Mouse (Mus musculus): ENCODE measurements around the gene Adam33.
"Not testable (repeated sequence)": the region's sequence is repeated elsewhere in the genome, so short reads cannot be mapped to it uniquely, and the experiment has no call there.

Gene Adam33

DNA sequence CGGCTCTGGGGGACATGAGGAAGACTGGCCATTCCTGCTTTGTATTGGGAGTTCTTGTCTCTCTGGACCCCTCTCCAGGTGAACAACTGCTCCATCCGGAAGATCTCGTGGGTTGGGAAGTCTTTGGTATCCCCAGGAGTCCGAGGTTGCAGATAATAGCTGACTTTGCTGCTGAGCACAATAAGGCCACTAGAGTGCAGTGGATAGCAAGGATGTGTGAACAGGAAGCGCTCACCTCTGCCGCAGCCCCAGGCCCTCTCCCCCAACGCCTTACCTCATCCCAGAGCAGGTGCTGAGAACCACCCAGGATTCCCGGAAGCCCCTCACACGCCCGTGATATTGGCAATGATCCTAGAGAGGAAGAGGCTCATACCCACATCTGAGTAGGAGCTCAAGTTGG is 7.4 kb downstream of the Adam33 start:
- peak in 1 of 2 experiments; percentile 49 for DNase-seq

DNA sequence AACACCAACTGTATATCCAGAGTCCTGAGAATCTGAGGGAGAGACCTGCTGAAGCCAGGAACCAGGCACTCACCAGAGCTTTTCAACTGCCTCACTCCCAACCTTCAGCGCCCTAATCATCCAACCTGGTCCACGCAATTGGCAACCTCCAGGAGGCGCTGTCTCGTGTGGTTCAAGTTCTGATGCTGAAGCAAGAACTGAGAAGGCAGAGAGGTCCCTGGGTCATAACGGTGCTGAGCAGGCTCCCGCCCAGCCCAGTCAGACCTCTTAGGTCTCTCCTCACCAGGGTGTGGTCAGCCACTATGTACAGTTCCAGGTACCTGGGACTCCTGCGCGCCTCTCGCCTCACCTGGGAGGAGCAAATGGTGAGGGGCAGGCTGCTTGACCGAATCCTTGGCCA is 8.0 kb downstream of the Adam33 start:
- peak; percentile 29 to 77 for DNase-seq

DNA sequence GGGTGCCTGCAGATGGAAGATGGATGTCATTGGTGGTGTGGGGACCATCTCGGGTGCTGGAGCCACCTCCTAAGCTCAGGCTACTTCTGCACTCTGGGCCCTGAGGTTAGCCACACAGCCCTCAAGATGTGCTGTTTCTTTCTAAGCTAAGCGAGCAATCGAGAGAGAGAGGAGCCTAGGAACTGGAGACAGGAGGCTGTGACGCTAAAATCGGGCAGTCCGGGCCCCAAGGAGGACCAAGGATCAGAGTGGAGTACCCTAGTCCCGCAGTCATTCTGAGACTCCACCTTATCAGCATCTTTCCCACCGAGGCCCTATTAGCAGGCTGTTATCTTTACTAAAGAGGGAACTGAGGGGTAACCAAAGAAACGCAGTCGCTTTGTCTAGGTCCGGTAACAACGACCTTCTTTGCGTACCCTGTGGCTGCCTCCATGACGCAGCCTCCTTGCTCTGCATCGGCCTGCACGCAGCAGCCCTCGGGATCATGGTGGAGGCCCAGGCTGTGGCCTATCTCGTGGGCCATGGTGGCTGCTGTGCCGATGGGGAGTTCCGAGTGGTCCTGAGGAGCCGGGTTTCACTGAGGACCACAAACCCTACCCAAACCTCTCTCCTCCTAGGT is 8.9 kb downstream of the Adam33 start:
- no peak for DNase-seq

DNA sequence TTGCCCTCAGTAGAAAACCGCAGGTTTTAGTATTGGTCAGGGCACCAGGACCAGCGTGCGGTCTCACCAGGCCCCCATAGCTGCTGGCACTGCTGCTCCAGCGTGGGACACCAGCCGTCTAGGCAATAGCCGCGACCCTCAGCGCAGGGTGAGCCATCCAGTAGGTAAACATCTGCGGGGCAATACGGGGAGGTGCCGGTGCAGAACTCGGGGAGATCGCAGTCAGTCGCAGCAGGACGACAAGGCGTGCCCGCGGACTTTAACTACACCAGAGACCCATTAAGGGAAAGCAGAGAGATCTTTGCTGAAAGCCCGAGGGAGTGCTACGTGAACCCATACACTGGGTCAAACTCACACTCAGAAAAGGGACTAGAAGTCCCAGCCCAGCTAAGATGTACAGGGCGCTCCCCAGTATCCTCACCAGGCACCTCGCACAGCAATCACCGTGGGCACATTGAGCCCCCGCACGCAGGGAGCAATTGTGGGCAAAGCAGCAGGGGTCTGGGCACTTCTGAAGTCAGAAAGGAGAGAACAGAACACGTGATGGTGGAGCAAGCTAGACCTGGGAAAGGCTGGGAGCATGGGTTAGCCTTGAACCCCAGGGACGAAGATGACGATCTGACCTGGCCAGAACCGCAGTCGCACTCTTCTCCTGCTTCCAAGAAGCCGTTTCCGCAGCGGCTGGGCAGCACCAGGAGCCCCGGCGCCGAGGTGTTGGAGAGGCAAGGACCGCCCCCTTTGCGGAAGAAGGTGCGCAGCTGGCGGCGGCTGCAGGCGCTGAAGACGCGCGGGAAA is 9.6 kb downstream of the Adam33 start:
- peak in 1 of 2 experiments; percentile 28 for DNase-seq

DNA sequence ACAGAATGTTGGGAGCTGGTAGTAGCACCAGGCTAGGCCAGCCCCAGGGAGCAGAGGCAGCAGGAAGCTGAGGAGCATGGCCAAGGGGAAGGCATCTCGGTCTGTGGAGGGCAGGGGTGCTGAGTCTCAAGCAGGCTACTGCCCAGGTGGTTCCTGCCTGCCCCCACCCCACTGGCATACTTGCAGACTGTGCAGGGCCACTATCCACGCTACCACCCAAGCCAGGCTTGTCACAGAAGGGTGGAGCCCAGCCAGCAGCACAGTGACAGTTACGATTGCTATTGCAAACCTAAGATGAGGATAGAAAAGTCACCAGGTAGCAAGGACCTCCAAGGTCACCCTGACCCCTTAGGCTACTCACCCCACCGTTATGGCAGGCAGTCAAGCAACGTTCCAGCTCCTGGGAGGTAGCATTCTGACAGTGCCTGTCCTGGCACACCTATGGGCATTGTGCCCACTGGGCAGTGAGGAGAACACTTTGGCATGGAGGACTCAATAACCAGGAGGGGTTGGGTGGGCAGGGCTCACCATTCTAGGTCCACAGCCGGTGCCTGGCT is 10.7 kb downstream of the Adam33 start:
- DNase-seq = no peak

DNA sequence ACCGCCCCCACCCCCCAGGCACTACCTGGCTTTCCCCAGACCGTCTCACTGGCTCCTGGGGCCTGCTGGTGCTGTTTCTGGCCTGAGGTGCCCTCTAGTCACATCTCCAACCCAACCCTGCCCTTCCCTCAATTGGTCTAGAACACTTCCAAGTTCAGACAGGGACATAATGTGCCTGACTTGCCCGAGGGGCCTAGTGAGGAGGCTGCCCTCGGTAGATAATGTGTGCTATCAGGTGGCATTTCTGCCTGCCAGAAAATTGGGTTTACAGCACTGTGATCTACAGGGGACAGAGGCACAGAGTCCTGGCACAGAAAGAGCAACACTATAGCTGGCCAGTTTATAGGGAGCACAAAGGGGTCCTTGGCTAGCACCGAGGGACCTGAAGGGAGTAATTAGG is 11.6 kb downstream of the Adam33 start:
- no peak for DNase-seq

DNA sequence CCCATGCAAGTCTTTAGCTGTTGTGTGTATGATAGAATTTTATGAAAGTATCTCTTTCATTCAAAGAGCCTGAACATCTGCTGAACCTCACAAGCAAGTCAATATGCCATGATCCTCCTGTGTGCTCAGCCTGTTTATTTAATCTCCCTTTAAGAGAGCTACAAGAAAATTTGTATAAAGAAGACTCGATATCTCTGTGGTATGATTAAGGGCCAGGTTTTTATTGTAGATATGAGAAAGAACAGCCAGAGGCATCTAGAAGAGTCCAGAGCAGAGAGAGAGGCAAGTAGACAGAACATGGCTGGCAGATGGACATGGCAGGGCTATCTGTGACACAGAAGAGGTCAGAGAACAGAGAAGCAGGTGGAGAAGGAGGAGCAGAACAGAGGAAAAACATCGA is 17.6 kb downstream of the Adam33 start:
- no peak for DNase-seq

DNA sequence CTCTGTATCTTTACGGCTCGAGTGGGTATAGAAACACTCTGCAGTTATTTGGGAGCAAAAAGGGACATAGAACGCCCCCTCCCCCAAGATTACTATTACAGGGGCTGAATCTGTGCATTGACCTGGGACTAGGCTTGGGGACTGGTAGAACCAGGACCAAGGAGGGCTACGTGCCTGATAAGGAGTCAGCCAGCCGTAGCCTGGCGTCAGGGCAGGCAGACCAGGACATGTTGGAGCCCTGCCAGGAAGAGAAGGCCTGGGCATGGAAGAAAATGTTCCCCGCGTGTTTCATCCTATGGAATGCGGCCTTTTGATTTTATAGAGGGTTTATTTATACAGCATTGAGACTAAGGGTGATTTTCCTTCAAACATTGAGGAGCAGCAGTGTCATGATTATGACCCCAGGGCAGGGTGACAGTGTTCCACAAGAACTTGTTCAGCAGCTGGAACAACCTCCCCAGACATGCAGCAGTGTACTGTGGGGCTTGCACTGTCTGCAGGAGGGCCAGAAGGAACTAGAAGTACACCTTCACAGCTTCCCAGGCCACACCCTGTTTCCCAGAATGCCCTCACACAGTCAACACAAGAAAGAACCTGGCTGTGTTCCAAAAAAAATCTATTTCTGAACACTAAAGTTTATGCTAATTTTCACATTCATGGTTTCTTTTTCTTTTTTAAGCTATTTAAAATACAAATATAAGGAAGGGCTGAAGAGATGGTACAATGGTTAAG is 18.5 kb downstream of the Adam33 start:
- DNase-seq = peak; percentile 30 to 45

DNA sequence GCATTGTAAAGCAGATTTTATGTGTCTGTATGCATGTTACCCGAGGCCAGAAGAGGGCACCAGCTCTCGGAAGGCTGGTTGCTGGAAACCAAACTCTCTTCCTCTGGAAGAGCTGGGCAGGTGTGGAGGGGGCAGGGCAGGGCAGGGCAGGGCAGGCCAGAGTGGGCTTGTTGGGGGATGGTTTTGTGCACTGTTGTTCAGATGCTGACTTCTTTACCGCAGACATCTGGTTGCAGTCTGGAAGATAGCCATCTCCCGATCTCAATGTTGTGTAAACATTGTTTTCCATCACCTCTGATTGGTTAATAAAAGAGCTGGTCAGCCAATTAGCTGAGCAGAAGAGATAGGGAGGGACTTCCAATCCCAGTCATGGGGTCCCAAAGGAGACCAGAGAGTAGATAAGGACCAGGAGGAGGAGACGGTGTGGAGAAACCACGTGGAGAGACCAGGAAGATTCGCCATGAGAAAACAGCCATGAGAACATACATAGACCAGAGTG is 19.2 kb downstream of the Adam33 start:
- peak in 1 of 2 experiments; percentile 19 for DNase-seq

DNA sequence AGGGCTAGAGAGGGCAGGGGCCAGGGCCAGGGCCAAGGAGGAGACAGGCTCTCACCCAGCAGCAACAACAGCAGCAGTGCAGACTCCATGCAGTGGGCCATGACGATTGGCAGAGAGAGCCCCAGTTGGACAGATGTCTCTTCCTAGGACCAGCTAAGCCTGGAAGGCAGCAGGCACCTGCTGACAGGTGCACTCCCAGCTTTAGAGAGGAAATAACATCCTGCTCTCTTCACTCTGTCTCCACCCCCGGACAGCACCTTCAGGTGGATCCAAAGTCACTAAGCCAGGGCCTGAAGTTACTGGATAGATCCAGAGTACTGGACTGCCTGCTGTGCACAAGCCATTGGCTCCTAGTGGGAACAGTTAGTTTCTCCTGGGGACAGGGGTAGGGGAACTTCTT is 20.6 kb downstream of the Adam33 start, which contains the start of gene Gfra4:
TSS of gene Gfra4 (minus strand) at position 101 of the 400 bp plus-strand sequence.
- DNase-seq = no peak

DNA sequence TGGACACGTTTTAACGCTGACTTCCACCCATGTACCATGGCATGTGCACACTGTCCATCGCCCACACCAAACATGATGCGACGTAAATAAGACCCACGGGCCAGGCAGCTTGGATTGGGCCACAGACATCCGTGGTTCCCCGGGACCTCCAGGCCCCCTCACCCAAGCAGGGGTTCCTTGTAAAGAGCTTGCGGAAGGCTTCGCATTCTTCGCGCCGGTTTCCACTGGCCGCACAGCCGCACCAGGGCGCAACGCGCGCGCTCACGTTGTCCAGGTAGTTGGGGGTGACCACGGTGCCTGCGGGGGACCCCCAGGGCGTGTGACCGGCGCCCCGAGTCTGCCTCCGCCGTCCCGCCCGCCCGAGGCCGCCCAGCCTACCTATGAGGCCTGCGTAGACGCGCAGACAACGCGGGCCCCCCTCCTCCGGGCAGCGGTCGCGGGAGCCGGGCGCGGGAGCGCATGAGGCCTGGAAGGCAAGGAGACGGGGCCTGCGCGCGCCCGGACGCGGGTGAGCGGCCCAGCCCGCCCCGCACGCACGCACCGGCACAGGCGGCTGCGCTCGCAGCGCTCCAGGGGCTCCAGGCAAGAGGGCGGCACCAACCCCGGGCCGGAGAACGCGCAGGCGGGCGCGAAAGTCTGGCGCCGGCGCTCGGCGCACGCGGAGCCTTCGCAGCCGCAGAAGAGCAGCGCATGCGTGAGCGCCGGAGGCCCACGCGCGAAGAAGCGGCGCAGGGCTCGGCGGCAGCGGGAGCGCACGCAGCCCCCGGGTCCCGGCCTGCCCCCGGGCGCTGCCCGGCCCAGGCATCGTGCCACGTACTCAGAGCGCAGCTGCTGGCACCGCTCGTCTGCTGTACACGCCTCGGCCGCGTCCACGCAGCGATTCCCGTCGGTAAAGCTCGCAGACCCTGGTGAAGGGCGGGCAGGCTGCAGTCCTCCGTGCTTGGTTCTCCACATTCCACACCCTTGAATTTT is 22.5 kb downstream of the Adam33 start:
- DNase-seq = peak in 1 of 2 experiments; percentile 33

DNA sequence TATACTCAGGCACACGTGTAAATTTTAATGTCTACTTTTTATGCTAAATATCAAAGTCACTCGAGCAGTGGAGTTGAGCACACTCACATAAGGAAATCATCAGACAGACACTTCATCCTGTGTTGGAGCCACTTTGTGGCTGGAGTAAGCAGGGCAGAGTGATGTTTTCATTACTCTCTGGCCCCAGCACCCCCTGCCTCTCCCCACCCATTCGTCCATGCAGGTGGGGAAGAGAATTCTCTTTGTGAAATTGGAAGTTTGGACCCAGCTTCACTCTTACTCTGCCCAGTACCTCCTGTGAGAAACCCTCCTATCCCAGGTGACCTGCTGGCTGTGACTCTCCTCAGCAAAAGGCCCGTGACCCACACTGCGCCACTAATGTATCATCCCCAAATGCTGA is 24.9 kb downstream of the Adam33 start:
- DNase-seq = no peak

DNA sequence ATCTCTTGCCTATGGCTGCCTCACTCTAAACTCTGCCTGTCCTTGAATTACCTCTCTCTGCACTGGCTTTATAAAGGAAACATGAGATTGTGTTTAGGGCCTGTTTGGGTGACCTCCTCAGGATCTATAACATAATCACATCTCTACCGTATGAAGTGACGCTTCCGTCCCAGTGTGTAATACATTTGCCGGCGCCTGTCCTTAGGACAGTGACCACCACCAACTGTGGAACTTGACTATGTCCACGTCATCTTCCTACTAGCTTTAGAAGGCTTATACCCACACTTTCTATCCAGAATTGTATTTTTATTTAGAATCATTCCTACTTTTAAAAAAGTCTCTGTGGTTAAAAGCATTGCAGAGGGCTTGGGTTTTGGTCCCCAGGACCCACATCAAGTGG is 25.4 kb downstream of the Adam33 start:
- DNase-seq = no peak

DNA sequence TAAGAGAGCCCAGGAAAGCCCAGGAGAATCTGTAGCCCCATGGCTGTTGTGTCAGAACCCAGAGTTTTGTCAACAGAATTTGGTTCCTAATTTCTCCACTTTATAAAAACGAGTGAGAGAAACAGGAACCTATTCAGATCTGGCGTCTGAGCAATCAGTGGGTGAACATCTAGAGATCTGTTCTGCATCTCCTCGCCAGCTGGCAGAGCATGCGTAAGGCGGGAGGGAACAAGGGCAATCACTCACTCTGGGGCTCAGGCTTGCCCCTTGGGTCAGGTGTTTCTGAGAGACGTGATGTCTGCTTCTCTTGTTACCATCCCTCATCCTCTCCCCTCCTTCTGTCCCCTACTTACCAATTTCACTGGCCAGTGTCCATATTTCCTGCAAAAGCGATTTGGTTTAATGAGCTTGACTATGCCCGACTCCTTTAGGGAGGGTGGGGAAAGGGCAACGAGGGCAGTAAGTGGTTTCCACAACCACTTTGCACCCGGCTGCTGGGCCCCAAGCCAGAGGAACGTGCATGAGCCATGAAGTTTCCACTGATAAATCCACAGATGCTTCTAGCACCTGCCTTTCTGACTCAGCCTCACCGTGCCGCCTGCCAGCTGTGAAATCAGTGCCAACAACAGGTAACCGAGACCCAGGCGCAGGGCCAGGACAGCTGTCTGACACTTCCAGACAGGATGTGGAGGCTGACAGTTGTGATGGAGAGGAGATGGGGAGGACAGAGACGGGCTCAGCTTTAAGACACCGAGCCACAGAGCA is 26.2 kb downstream of the Adam33 start:
- DNase-seq = peak; percentile 32 to 52

DNA sequence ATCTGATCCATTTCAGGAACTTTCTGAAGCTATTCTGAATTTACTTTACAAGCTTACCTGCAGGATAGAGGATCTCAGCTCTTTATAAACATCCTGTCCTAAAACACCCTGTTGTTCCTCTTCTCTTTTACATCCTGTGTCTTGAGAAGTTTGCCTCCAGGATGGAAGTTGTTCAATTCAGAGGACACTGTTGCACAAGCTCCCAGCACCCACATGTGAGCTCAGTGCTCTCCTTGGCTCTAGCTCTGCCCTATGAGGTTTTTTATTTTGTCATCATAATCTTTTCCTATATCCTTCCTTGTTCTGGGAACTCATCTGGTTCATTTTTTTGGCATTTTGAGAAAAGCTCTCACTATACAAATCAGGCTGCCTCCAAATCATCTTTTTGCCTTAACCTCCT is 26.9 kb downstream of the Adam33 start:
- DNase-seq = no peak

DNA sequence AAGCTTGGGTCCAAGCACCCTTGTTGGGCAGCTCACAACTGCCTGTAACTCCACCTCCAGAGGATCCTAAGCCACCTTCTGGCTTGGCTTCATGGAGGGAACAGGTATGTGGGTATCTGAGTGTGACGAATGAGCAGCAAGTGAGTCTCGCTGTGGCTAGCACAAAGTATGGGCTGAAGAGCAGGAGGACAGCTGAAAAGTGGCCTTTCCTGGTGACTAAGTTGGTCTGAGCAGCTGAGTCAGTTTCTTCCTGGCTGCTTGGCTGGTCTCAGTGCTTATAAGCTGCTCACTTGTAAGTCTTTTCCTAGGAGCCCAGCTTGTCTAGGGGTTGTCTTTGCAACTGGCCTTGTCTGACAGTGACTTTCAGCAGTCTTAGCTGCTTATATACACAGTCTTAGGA is 27.3 kb downstream of the Adam33 start:
- DNase-seq = no peak

DNA sequence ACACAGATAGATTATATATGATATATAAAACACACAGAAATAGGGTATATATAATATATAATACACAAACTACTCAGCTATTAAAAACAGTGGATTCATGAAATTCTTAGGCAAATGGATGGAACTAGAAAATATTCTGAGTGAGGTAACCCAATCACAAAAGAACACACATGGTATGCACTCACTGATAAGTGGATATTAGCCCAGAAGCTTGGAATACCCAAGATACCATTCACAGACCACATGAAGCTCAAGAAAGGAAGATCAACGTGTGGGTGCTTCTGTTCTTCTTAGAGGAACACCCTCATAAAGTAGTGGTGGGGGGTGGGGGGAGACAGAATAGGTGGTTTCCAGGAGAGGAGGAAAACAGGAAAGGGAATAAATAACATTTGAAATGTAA is 32.2 kb downstream of the Adam33 start:
- not testable (repeated sequence) for DNase-seq

DNA sequence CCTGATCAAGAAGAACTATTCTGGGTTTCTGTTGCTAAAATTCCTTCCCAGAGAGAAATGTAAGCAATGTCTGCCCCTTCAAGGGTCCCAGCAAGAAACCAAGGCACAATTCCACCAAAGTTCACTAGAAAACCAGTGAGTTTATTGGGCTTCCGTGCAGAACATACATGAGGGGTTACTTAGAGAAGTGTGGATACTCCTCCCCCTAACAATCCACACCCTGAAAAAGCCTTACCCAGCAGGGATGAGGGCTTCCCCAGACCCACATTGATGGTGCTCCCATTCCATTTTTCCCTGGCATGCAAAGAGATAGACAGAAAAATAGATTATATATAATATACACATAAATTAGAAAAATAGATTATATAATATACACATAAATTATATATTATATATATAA is 32.6 kb downstream of the Adam33 start:
- no peak for DNase-seq

DNA sequence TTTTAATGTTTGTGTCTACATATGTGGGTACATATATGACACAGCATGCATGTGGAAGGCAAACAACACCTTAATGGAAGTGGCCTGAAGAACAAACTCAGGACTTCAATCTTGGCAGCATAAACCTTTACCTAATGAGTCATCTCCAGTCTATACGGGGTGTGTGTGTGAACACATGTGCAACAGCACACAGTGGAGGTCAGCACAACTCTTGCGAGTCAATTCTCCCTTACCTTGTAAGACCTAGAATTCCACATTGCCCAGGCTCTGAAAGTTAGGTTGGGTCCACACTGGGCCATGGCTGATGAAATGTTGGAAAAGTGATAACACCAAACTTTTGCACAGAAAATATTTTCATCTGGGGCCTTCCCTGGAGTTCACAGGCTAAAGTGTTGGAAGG is 33.1 kb downstream of the Adam33 start:
- DNase-seq = no peak

DNA sequence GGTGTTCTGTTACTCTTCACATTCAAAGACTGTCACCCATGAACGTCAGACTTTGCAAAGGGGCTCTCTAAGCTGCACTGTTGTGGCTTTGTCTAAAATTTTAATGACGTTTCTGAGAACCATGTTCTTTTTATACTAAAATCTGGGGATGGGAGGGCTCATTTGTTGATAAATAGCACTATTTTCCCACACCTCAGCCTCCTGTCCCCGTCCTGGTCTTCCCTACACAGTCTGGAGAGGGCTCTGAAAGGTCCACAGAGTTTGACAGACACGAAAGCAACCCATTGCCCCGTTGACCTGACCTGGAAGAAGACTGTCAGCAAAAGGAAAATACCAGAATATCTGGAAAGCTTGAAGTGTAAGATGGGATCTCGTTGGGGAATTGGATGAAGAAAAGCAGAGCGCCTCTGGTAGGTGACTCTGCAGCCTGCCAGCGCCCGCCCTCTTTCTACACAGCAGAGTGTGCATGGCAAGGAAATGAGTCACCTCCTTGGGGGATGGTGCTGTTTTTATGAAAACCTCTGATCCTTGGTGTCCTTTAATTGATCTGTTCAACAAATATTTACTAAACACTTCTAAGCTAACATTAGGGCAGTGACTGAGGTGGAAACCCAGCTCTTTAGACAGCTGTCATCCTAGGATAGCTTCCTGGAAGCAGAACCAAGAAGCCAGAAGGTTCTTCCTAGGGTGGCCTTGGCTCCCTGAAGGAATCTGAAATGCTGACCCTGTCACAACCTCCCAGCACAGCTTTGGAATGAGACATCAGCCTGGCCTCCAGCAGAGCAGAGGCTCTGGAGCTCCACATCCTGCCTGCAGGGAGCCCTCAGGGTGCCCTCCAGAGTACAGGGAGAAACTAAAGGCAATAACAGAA is 34.3 kb downstream of the Adam33 start:
- peak; percentile 28 to 45 for DNase-seq
